In the genomic region with DNA sequence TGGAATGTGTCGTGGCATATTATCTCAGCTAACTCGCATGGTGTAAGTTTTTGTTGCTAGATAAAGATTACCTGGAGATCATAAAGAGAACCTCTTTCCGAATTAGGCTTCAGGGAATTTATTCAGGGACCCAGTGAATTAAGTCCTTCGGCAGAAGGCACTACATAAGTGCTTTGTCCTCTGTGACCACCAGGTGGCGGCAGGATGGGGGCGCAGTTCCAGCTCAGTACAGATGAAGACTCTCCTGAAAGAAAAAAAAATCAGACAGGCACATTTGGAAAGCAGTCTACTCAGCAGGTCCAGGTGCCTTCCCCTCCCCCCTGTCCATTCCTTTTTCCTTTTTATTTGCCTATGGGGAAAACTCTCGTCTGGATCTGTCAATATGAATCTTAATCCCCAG, we compare ENCODE assay signal across 9 mouse cellular contexts. TPM values are rescaled to one million over a fixed set of nuclear protein-coding genes. Genes with fewer than 3 reads are reported as not detected.
DNase-seq lines count a peak whose midpoint lies in the region; ATAC-seq and TF ChIP-seq lines count a peak whose summit lies in the region.
"Had no signal": no experiment of that assay in that cellular context is flagged by ENCODE, and none has a peak within 500 bp of the region (broad histone marks: within the 10 kb centered on the region; RNA-seq: fewer than 3 reads in every experiment).

No protein-coding gene starts in this region.

- peak; percentile 88 for TF ChIP-seq CTCF in brain, embryonic 14.5 days (IDR thresholded peaks at IDR 0.05; ENCODE audit: borderline replicate concordance, extremely low read depth, insufficient read depth, insufficient read length)

- DNase-seq in neural tube, embryonic 10.5 days (ENCODE audit: extremely low spot score, low spot score): peak; percentile 65
- DNase-seq in brain, embryonic 14.5 days (ENCODE audit: low read depth): peak; percentile 85
- DNase-seq in fibroblast of lung, adult 2 months (ENCODE audit: low read depth): peak; percentile 36
- DNase-seq in left cerebral cortex, postnatal 4 days: peak; percentile 81
- DNase-seq in ovary, postnatal 10 days (ENCODE audit: low spot score): peak; percentile 33
- peak; percentile 71 for DNase-seq in thymus, postnatal 14 days

- TF ChIP-seq POLR2A in brain, embryonic 14.5 days (IDR thresholded peaks at IDR 0.05; ENCODE audit: borderline replicate concordance, extremely low read depth, insufficient read depth, insufficient read length, poor library complexity, severe bottlenecking): no peak

- no peak for ATAC-seq in neural tube, embryonic 15.5 days (ENCODE audit: low FRiP score)
- ATAC-seq in hindbrain, embryonic 16.5 days: peak; percentile 79

- no peaks in the 10 kb centered on the region for H3K9me3 ChIP-seq in neural tube, embryonic 15.5 days (replicated peaks)
- H3K9me3 ChIP-seq in hindbrain, embryonic 16.5 days (ENCODE audit: control insufficient read depth, low read length): no peaks in the 10 kb centered on the region
- H3K9me3 ChIP-seq: heart, embryonic 15.5 days had no signal

- intact Hi-C loops in left cerebral cortex, postnatal 4 days (cut with DNase I): loop anchor here (5.0 kb wide), 1 partner anchor 167 kb away; no protein-coding TSS in a partner anchor

- no peak overlapping the region for H3K4me3 ChIP-seq in neural tube, embryonic 15.5 days (replicated peaks)
- no peak overlapping the region for H3K4me3 ChIP-seq in hindbrain, embryonic 16.5 days (ENCODE audit: low read length)
- H3K4me3 ChIP-seq: heart, embryonic 15.5 days had no signal

- no peaks in the 10 kb centered on the region for H3K36me3 ChIP-seq in neural tube, embryonic 15.5 days
- H3K36me3 ChIP-seq in hindbrain, embryonic 16.5 days (ENCODE audit: control insufficient read depth, insufficient read depth, low read length): no peaks in the 10 kb centered on the region
- H3K36me3 ChIP-seq: heart, embryonic 15.5 days had no signal

- H3K9ac ChIP-seq in neural tube, embryonic 15.5 days (replicated peaks): no peak overlapping the region
- no peak overlapping the region for H3K9ac ChIP-seq in hindbrain, embryonic 16.5 days (ENCODE audit: low read depth, low read length)
- H3K9ac ChIP-seq: heart, embryonic 15.5 days had no signal

- WGBS in neural tube, embryonic 15.5 days: 10% methylated on average over 7 of the region's 7 CpGs
- 6% methylated on average over 7 of the region's 7 CpGs for WGBS in hindbrain, embryonic 16.5 days

- H3K27me3 ChIP-seq in neural tube, embryonic 15.5 days (replicated peaks): no peaks in the 10 kb centered on the region
- H3K27me3 ChIP-seq in hindbrain, embryonic 16.5 days (replicated peaks; ENCODE audit: control insufficient read depth, insufficient read depth, low read length): no peaks in the 10 kb centered on the region

- no peak overlapping the region for H3K4me2 ChIP-seq in neural tube, embryonic 15.5 days
- no peak overlapping the region for H3K4me2 ChIP-seq in hindbrain, embryonic 16.5 days (ENCODE audit: low read length)
- H3K4me2 ChIP-seq: heart, embryonic 15.5 days had no signal

- H3K4me1 ChIP-seq in neural tube, embryonic 15.5 days: peaks cover 3% of the 10 kb centered on the region; the same call in 1 of the 2 replicates
- H3K4me1 ChIP-seq in hindbrain, embryonic 16.5 days (ENCODE audit: control insufficient read depth, insufficient read depth, low read depth, low read length): no peaks in the 10 kb centered on the region
- H3K4me1 ChIP-seq: heart, embryonic 15.5 days had no signal

- no peak overlapping the region for H3K27ac ChIP-seq in neural tube, embryonic 15.5 days (replicated peaks)
- no peak overlapping the region for H3K27ac ChIP-seq in hindbrain, embryonic 16.5 days (ENCODE audit: low read depth, low read length)
- H3K27ac ChIP-seq: heart, embryonic 15.5 days had no signal

RNA-seq across cellular contexts. Expression of a gene that starts 2.9 kb away (rescaled TPM):
- 3.0 and 3.7 TPM in 2 replicates for polyA plus RNA-seq in neural tube, embryonic 15.5 days (2015; fragmentation: Nextera tagmentation; extraction: Ambion mirVana)
- polyA plus RNA-seq in brain, embryonic 14.5 days (2012; rRNA removed): 0.19 and 0.26 TPM in 2 replicates
- 0.75 and 1.4 TPM in 2 replicates for polyA plus RNA-seq in hindbrain, embryonic 16.5 days (2015; fragmentation: Nextera tagmentation; extraction: Ambion mirVana)
- not detected for total RNA-seq in left cerebral cortex, postnatal 4 days (2021)
- polyA plus RNA-seq: heart, embryonic 15.5 days had no signal

RNA-seq across cellular contexts. Expression of a gene that starts 7.9 kb away (rescaled TPM):
- 4.4 and 4.8 TPM in 2 replicates for polyA plus RNA-seq in neural tube, embryonic 15.5 days (2015; fragmentation: Nextera tagmentation; extraction: Ambion mirVana)
- polyA plus RNA-seq in brain, embryonic 14.5 days (2012; rRNA removed): 3.1 and 3.5 TPM in 2 replicates
- polyA plus RNA-seq in hindbrain, embryonic 16.5 days (2015; fragmentation: Nextera tagmentation; extraction: Ambion mirVana): 4.9 and 6.6 TPM in 2 replicates
- total RNA-seq in left cerebral cortex, postnatal 4 days (2021): 1 to 10 TPM; 1.2 to 1.9 TPM

RNA-seq across cellular contexts. Expression of a gene that starts 48.9 kb away (rescaled TPM):
- 158 and 169 TPM in 2 replicates for polyA plus RNA-seq in neural tube, embryonic 15.5 days (2015; fragmentation: Nextera tagmentation; extraction: Ambion mirVana)
- polyA plus RNA-seq in brain, embryonic 14.5 days (2012; rRNA removed): 91.2 and 104 TPM in 2 replicates
- polyA plus RNA-seq in hindbrain, embryonic 16.5 days (2015; fragmentation: Nextera tagmentation; extraction: Ambion mirVana): 153 and 158 TPM in 2 replicates
- total RNA-seq in left cerebral cortex, postnatal 4 days (2021): 10 to 100 TPM; 87.2 to 92.2 TPM

RNA-seq across cellular contexts. Expression of a gene that starts 59.5 kb away (rescaled TPM):
- polyA plus RNA-seq in neural tube, embryonic 15.5 days (2015; fragmentation: Nextera tagmentation; extraction: Ambion mirVana): 29.8 and 31.1 TPM in 2 replicates
- 30.7 and 31.7 TPM in 2 replicates for polyA plus RNA-seq in brain, embryonic 14.5 days (2012; rRNA removed)
- polyA plus RNA-seq in hindbrain, embryonic 16.5 days (2015; fragmentation: Nextera tagmentation; extraction: Ambion mirVana): 28.0 TPM in 2 replicates
- 10 to 100 TPM; 21.7 to 24.4 TPM for total RNA-seq in left cerebral cortex, postnatal 4 days (2021)

Comparison
In these comparisons a context has a peak if more than half of its experiments do, and no peak if none do; other contexts are left out.
1. DNase-seq: peak in every context shown above with its lines; median percentile 85 in brain, embryonic 14.5 days; 81 in left cerebral cortex, postnatal 4 days; 71 in thymus, postnatal 14 days; 65 in neural tube, embryonic 10.5 days; 36 in fibroblast of lung, adult 2 months; 33 in ovary, postnatal 10 days.